Mouse (Mus musculus) ES-Bruce4 (cell line): ENCODE data around the gene Tmem242.

Experiments
- CTCF ChIP-seq: IDR thresholded peaks from one replicate; pipeline ENCODE4 v1.8.1; 2011; ENCODE audit warnings: low read depth, low read length
- POLR2A ChIP-seq: IDR thresholded peaks from one replicate; pipeline ENCODE4 v1.8.1; 2011; ENCODE audit warnings: low read length; ENCODE audit not compliant: insufficient read depth

DNA sequence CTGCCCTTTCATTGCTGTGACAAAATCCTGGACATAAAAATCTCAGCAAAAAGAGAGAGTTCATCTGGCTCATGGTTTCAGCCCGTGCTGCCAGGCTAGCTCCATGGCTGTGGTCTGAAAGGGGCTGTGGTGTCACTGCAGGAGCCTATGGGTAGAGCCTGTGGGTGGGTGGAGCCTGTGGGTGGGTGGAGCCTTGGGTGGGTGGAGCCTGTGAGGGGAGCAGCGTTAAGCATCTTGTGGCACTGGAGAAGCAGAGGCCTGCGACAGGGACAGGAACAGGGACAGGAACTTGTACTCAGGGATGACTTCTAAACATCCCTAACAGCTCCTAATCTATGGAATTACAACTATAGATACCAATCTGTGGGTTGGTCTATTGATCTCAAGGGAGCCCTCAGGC lies 32.2 kb upstream of the Tmem242 start:
- no peak for TF ChIP-seq POLR2A
- TF ChIP-seq CTCF: no peak
